Mouse (Mus musculus): ENCODE measurements around the gene Il2rb.

GRCm38 (mm10) chr15:78442231-78442630 is 52.8 kb downstream of the Il2rb start:
- TF ChIP-seq CTCF (IDR thresholded peaks at IDR 0.05; ENCODE audit: insufficient read depth, low read length), result no peak
- no peak for TF ChIP-seq POLR2A (IDR thresholded peaks at IDR 0.05; ENCODE audit: borderline replicate concordance, extremely low read depth, low read depth, low read length)

Measured in lung, adult 2 months (tissue).